Mouse (Mus musculus) thymus, postnatal 10 days (tissue): ENCODE measurements at regions not wholly inside any gene's neighbourhood (a gene's known extent, or its start where the extent isn't known, plus 50 kb on each side); places are given as distances from the start of the nearest gene placed in this dataset.

ENCODE experiments used
- DNase-seq, 2 experiments: peaks; one replicate each; pipeline ENCODE4 v3.0.0; 2021; ENCODE audit warnings: low spot score in 2 of 2

- DNase-seq, result no peak
Observed at GRCm38 (mm10) chr1:83505386-83505785, 97.4 kb upstream of the Sphkap start.

- DNase-seq, result no peak
Observed at GRCm38 (mm10) chr1:83496888-83497287, 88.9 kb upstream of the Sphkap start.

GRCm38 (mm10) chr1:83496380-83496779 is 88.4 kb upstream of the Sphkap start:
- DNase-seq, result no peak

GRCm38 (mm10) chr1:83495022-83495421 is 87.0 kb upstream of the Sphkap start:
- no peak for DNase-seq

GRCm38 (mm10) chr1:83479111-83479510 is 71.1 kb upstream of the Sphkap start:
- DNase-seq, result no peak
